Mouse (Mus musculus) neural tube, embryonic 12.5 days (tissue): ENCODE measurements at regions not wholly inside any gene's neighbourhood (a gene's known extent, or its start where the extent isn't known, plus 50 kb on each side); places are given as distances from the start of the nearest gene placed in this dataset.

Experiments used
- ATAC-seq: fragments of 200-750 bp; cut with Nextera tagmentation; 2 replicates; pipeline ENCODE4 v1.8.0; 2017; ENCODE audit warnings: low read depth, mild to moderate bottlenecking, moderate TSS enrichment, moderate library complexity; ENCODE audit not compliant: low FRiP score
- H3K27ac ChIP-seq: fragments of 300-500 bp; sonication (generic); 2 replicates; pipeline ENCODE4 v1.5.1; 2016
- H3K27me3 ChIP-seq: fragments of 300-500 bp; sonication (generic); replicated peaks from 2 replicates; pipeline ENCODE4 v1.6.1; 2016; ENCODE audit warnings: mild to moderate bottlenecking
- H3K36me3 ChIP-seq: fragments of 300-500 bp; sonication (generic); 2 replicates; pipeline ENCODE4 v1.6.1; 2016; ENCODE audit warnings: mild to moderate bottlenecking
- H3K4me1 ChIP-seq: fragments of 300-500 bp; sonication (generic); 2 replicates; pipeline ENCODE4 v1.6.1; 2016
- H3K4me2 ChIP-seq: fragments of 300-500 bp; sonication (generic); replicated peaks from 2 replicates; pipeline ENCODE4 v1.6.1; 2016; ENCODE audit warnings: mild to moderate bottlenecking
- H3K4me3 ChIP-seq: fragments of 300-500 bp; sonication (generic); 2 replicates; pipeline ENCODE4 v1.5.1; 2016
- H3K9ac ChIP-seq: fragments of 300-500 bp; sonication (generic); 2 replicates; pipeline ENCODE4 v1.6.1; 2016; ENCODE audit warnings: mild to moderate bottlenecking
- H3K9me3 ChIP-seq: fragments of 300-500 bp; sonication (generic); 2 replicates; pipeline ENCODE4 v1.6.1; 2016; ENCODE audit warnings: mild to moderate bottlenecking
- WGBS: fragments of 180-500 bp; shearing (Covaris S2); methylation state at CpG from one replicate; pipeline ENCODE4 v1.1.7; 2016; 5-methylcytosine and 5-hydroxymethylcytosine counted together

GRCm38 (mm10) chr4:105892065-105892464, 102.4 kb downstream of the Gm12728 start:
- ATAC-seq = no peak
- WGBS = 87% methylated on average over 2 of the region's 2 CpGs

GRCm38 (mm10) chr4:105895116-105895515, 105.4 kb downstream of the Gm12728 start:
- WGBS = 76% methylated on average over 2 of the region's 2 CpGs
- Histone ChIP-seq H3K9ac (no peak overlapping the region), H3K27ac (no peak overlapping the region), H3K4me3 (no peak overlapping the region), H3K4me2 (no peak overlapping the region), H3K4me1 (no peaks in the 10 kb centered on the region), H3K36me3 (no peaks in the 10 kb centered on the region), H3K9me3 (no peaks in the 10 kb centered on the region), H3K27me3 (no peaks in the 10 kb centered on the region)
- no peak for ATAC-seq

More at GRCm38 (mm10) chr4:105892065-105892464, 102.4 kb downstream of the Gm12728 start:
- Histone ChIP-seq H3K9me3 (no peaks in the 10 kb centered on the region), H3K36me3 (no peaks in the 10 kb centered on the region), H3K27me3 (no peaks in the 10 kb centered on the region), H3K9ac (no peak overlapping the region), H3K27ac (no peak overlapping the region), H3K4me2 (no peak overlapping the region), H3K4me3 (no peak overlapping the region), H3K4me1 (no peaks in the 10 kb centered on the region)

- Histone ChIP-seq H3K27me3 (no peaks in the 10 kb centered on the region), H3K4me3 (no peak overlapping the region), H3K9me3 (no peaks in the 10 kb centered on the region), H3K4me2 (no peak overlapping the region), H3K27ac (no peak overlapping the region), H3K4me1 (no peaks in the 10 kb centered on the region), H3K9ac (no peak overlapping the region), H3K36me3 (no peaks in the 10 kb centered on the region)
- ATAC-seq = no peak
- WGBS = 91% methylated on average over 5 of the region's 5 CpGs
Observed at GRCm38 (mm10) chr4:105898054-105898847, 108.6 kb downstream of the Gm12728 start.

- H3K36me3 ChIP-seq = no peaks in the 10 kb centered on the region
- no peak overlapping the region for H3K4me3 ChIP-seq
- H3K27me3 ChIP-seq = no peaks in the 10 kb centered on the region
- H3K27ac ChIP-seq = no peak overlapping the region
- WGBS = 15% methylated on average over 8 of the region's 8 CpGs
- ATAC-seq = no peak
- no peak overlapping the region for H3K9ac ChIP-seq
- no peak overlapping the region for H3K4me2 ChIP-seq
- H3K4me1 ChIP-seq = no peaks in the 10 kb centered on the region
- H3K9me3 ChIP-seq = no peaks in the 10 kb centered on the region
Observed at GRCm38 (mm10) chr4:105904896-105905295, 115.2 kb downstream of the Gm12728 start.

GRCm38 (mm10) chr4:105906411-105906810, 116.7 kb downstream of the Gm12728 start:
- no peak overlapping the region for H3K4me2 ChIP-seq
- no peaks in the 10 kb centered on the region for H3K9me3 ChIP-seq
- ATAC-seq = no peak
- H3K36me3 ChIP-seq = no peaks in the 10 kb centered on the region
- H3K27ac ChIP-seq = no peak overlapping the region
- H3K4me3 ChIP-seq = no peak overlapping the region
- WGBS = 90% methylated on average over 4 of the region's 4 CpGs
- H3K4me1 ChIP-seq = no peaks in the 10 kb centered on the region
- no peak overlapping the region for H3K9ac ChIP-seq
- no peaks in the 10 kb centered on the region for H3K27me3 ChIP-seq

GRCm38 (mm10) chr4:105907611-105908010, 117.9 kb downstream of the Gm12728 start:
- H3K36me3 ChIP-seq = no peaks in the 10 kb centered on the region
- no peaks in the 10 kb centered on the region for H3K27me3 ChIP-seq
- ATAC-seq = no peak
- no peak overlapping the region for H3K27ac ChIP-seq
- H3K9ac ChIP-seq = no peak overlapping the region
- H3K4me3 ChIP-seq = no peak overlapping the region
- no peak overlapping the region for H3K4me2 ChIP-seq
- H3K9me3 ChIP-seq = no peaks in the 10 kb centered on the region
- 0 out of 2 replicates have a peak, but pooled peaks cover 2% of the 10 kb centered on the region for H3K4me1 ChIP-seq
- 90% methylated on average over 7 of the region's 7 CpGs for WGBS

GRCm38 (mm10) chr4:105908281-105908680, 118.6 kb downstream of the Gm12728 start:
- H3K4me3 ChIP-seq = no peak overlapping the region
- ATAC-seq = no peak
- no peak overlapping the region for H3K4me2 ChIP-seq

GRCm38 (mm10) chr4:105909272-105909671, 119.6 kb downstream of the Gm12728 start:
- H3K9ac ChIP-seq = no peak overlapping the region
- no peaks in the 10 kb centered on the region for H3K9me3 ChIP-seq
- H3K27ac ChIP-seq = no peak overlapping the region
- no peak overlapping the region for H3K4me3 ChIP-seq
- ATAC-seq = no peak
- no peak overlapping the region for H3K4me2 ChIP-seq
- no peaks in the 10 kb centered on the region for H3K36me3 ChIP-seq
- H3K27me3 ChIP-seq = no peaks in the 10 kb centered on the region
- 71% methylated on average over 4 of the region's 4 CpGs for WGBS
- H3K4me1 ChIP-seq = 0 out of 2 replicates have a peak, but pooled peaks cover 3% of the 10 kb centered on the region

More at GRCm38 (mm10) chr4:105908281-105908680, 118.6 kb downstream of the Gm12728 start:
- Histone ChIP-seq H3K9ac (no peak overlapping the region), H3K27ac (no peak overlapping the region), H3K9me3 (no peaks in the 10 kb centered on the region), H3K4me1 (0 out of 2 replicates have a peak, but pooled peaks cover 3% of the 10 kb centered on the region), H3K36me3 (no peaks in the 10 kb centered on the region), H3K27me3 (no peaks in the 10 kb centered on the region)

GRCm38 (mm10) chr4:105910666-105911065, 121.0 kb downstream of the Gm12728 start:
- Histone ChIP-seq H3K36me3 (no peaks in the 10 kb centered on the region), H3K4me1 (0 out of 2 replicates have a peak, but pooled peaks cover 3% of the 10 kb centered on the region), H3K27ac (no peak overlapping the region), H3K9me3 (no peaks in the 10 kb centered on the region), H3K27me3 (no peaks in the 10 kb centered on the region), H3K4me3 (no peak overlapping the region), H3K4me2 (no peak overlapping the region), H3K9ac (no peak overlapping the region)
- 82% methylated on average over 5 of the region's 5 CpGs for WGBS
- ATAC-seq = no peak

GRCm38 (mm10) chr4:105911678-105912077, 122.0 kb downstream of the Gm12728 start:
- no peak for ATAC-seq
- Histone ChIP-seq H3K9ac (no peak overlapping the region), H3K4me1 (0 out of 2 replicates have a peak, but pooled peaks cover 3% of the 10 kb centered on the region), H3K4me2 (no peak overlapping the region), H3K36me3 (no peaks in the 10 kb centered on the region), H3K9me3 (no peaks in the 10 kb centered on the region), H3K4me3 (no peak overlapping the region), H3K27me3 (no peaks in the 10 kb centered on the region), H3K27ac (no peak overlapping the region)
- WGBS = 80% methylated on average over 6 of the region's 6 CpGs

GRCm38 (mm10) chr4:105912296-105912695, 122.6 kb downstream of the Gm12728 start:
- Histone ChIP-seq H3K4me1 (0 out of 2 replicates have a peak, but pooled peaks cover 3% of the 10 kb centered on the region), H3K9ac (no peak overlapping the region), H3K27ac (no peak overlapping the region), H3K36me3 (no peaks in the 10 kb centered on the region), H3K27me3 (no peaks in the 10 kb centered on the region), H3K9me3 (no peaks in the 10 kb centered on the region), H3K4me3 (no peak overlapping the region), H3K4me2 (no peak overlapping the region)
- no peak for ATAC-seq
- WGBS = 75% methylated on average over 4 of the region's 4 CpGs

GRCm38 (mm10) chr4:105914996-105915395, 125.3 kb downstream of the Gm12728 start:
- Histone ChIP-seq H3K9ac (no peak overlapping the region), H3K4me3 (no peak overlapping the region), H3K4me1 (0 out of 2 replicates have a peak, but pooled peaks cover 3% of the 10 kb centered on the region), H3K27ac (no peak overlapping the region), H3K27me3 (no peaks in the 10 kb centered on the region), H3K9me3 (no peaks in the 10 kb centered on the region), H3K36me3 (no peaks in the 10 kb centered on the region), H3K4me2 (no peak overlapping the region)
- 40% methylated on average over 6 of the region's 6 CpGs for WGBS
- ATAC-seq = no peak

GRCm38 (mm10) chr4:105916229-105916628, 126.6 kb downstream of the Gm12728 start:
- Histone ChIP-seq H3K4me2 (no peak overlapping the region), H3K9me3 (no peaks in the 10 kb centered on the region), H3K4me3 (no peak overlapping the region), H3K36me3 (no peaks in the 10 kb centered on the region), H3K4me1 (0 out of 2 replicates have a peak, but pooled peaks cover 3% of the 10 kb centered on the region), H3K27me3 (no peaks in the 10 kb centered on the region), H3K27ac (no peak overlapping the region), H3K9ac (no peak overlapping the region)
- no peak for ATAC-seq
- WGBS = 84% methylated on average over 9 of the region's 9 CpGs
